Mouse (Mus musculus): ENCODE measurements around the gene Ehmt2. TPM values are rescaled to one million over a fixed set of nuclear protein-coding genes. Genes with fewer than 3 reads are reported as not detected.
"Not testable (repeated sequence)": the region's sequence is repeated elsewhere in the genome, so short reads cannot be mapped to it uniquely, and the experiment has no call there.

The Ehmt2 gene
- total RNA-seq, 2 experiments from 2014 or later, result 101 to 144 TPM

GRCm38 (mm10) chr17:34890074-34890743 lies 8.1 kb upstream of the Ehmt2 start:
- DNase-seq (ENCODE audit: low spot score in 2 of 2), result no peak

- no peak for DNase-seq (ENCODE audit: low spot score in 2 of 2)
Observed at GRCm38 (mm10) chr17:34891377-34891776, 6.9 kb upstream of the Ehmt2 start.

DNA sequence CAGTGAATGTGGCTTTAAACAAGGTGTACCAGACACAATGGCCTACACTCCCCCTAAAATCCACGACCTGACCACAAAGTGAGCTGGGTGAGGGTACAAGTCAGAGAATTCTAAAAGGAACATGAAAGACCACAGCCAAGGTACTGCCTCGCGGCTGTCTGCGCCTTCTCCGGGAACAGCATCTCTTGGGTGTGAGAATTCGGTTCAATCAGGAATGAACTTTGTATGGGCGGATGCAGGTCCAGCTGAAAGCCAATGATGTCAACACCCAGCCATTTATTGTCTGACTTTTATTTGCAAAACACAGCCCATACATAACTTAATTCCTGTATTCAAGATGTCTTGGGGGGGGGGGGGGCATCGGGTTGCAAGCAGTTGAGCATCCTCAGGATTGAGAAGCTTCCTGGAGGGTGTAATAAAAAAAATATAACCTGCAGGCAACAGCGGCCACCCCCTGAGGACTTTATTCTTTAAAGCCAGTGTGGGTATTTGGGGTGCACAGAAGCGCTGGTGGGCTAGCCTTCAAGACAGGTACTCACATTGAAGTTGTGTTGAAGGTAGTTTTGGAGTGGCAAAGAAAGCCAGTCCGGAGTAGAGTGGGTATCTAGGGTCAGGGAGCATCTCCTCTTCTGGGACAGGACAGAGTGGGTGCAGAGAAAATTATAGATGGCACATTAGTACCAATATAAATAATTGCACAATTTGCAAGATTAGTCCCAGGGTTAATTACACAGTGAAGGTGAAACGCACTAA lies 5.0 kb upstream of the Ehmt2 start:
- DNase-seq (ENCODE audit: low spot score in 2 of 2), result no peak

DNA sequence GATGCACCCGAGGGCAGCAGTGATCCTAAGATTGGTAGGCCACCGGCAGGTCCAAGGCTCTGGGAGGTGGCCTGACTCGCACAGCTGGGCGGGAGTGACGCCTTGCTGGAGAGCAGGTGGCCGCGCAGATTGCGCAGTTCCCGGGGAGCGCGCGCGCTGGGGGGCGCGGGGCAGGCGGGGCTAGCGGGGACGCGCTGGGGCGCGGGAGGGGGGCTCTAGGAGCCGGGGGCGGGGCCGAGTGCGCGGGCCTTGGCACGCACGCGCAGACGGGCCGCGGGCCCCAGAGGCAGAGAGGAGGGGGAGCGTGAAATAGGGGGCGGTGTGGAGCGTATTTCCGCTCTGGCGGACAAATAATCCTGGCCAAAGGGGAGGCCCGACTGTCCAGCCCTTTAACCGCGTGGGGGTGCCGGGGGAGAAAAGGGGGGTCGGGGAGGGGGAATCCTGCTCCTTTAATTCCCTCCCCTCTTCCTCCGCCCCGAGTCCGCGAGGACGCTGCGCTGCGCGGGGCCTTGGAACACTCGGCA lies 4.1 kb upstream of the Ehmt2 start:
- DNase-seq (ENCODE audit: low spot score in 2 of 2), result peak; percentile 95 to 96

DNA sequence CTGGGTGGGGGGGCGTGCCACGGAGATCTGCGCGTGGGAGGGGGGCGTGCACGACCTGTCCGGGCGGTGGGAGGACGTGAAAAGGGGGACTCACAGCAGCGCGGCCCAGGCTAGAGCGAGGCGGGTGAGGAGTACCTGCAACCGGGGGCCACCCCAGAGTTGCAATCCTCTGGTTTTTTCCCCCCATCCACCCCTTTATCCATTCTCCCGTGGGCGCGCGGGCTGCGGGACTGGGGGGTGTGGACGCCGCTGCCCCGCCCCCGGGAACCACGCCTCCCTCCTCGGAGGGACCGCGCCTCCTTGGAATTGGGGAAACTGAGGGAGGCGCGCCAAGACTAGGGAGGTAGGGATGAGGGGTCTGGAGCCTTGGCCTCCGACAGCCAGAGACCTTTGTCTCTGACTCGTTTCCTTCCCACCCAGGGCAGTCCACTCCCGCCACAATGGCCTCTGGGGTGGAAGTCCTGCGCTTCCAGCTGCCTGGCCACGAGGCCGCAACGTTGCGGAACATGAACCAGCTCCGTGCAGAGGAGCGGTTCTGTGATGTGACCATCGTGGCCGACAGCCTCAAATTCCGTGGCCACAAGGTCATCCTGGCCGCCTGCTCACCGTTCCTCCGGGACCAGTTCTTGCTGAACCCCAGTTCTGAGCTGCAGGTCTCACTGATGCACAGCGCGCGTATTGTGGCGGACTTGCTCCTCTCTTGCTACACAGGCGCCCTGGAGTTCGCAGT lies 3.3 kb upstream of the Ehmt2 start:
- DNase-seq (ENCODE audit: low spot score in 2 of 2), result peak; percentile 72 to 74

DNA sequence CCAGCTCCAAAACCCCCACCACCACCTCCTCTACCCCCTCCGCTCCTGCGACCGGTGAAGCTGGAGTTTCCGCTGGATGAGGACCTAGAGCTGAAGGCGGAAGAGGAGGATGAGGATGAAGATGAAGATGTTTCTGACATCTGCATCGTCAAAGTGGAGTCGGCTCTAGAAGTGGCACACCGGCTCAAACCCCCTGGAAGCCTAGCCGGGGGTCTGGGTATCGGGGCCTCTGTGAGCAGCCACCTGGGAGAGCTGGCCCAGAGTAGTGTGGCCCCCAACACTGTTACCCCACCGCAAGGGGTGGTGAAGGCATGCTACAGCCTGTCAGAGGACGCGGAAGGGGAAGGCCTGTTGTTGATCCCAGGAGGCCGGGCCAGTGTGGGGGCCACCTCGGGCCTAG lies 2.5 kb upstream of the Ehmt2 start:
- DNase-seq (ENCODE audit: low spot score in 2 of 2), result no peak

- DNase-seq (ENCODE audit: low spot score in 2 of 2), result no peak
Observed at GRCm38 (mm10) chr17:34896366-34896765, 1.9 kb upstream of the Ehmt2 start.

DNA sequence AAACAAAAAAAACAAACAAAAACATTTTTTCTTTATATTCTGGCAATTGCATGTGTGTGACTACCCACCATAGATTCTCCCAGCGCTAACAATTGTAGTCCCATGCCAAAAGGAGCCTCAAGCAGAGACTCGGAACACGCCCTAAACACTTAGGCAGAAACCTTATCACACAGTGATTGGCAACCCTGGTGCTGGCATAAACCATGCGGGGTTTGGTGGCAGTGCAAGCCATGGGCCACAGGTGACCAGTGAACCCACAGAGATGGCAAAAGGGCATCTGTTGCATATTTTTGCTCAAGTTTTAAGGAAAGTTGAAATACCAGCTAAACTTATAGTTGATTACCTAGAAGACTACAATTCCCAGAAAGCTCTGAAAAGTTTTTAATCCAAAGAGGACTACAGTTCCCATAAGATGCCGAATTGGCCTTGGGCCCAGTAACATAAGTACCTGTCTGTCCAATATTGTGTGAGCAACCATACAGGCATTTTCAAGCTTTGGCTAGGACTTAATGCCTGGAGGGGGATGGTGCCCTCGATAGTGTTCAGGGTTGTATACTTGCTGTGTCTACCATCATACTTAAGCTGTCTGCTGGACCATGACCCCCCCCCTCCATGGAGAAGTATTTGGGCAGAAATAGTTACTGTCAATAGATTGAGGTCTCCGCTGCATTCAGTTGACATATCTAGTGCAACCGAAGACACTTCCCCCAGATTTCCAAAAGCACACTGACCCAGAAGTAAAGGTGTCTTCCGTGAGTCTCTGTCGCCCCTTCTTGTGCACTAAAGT lies 703 bp upstream of the Ehmt2 start:
- DNase-seq (ENCODE audit: low spot score in 2 of 2), result no peak

DNA sequence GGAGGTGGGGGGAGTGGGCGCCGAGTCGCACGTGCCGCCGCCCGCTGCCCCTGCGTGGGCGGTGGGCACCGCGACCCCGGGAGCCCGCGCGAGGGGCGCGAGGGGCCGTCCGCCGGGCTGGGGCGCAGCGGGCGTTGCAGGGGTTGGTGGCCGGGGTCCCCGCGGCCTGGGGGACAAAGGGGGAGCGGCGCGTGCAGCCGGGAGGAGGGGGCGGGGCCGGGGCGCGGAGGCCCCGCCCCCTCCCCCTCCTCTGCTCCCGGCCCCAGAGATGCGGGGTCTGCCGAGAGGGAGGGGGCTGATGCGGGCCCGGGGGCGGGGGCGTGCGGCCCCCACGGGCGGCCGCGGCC lies 410 bp downstream of the Ehmt2 start:
- no peak for DNase-seq (ENCODE audit: low spot score in 2 of 2)

DNA sequence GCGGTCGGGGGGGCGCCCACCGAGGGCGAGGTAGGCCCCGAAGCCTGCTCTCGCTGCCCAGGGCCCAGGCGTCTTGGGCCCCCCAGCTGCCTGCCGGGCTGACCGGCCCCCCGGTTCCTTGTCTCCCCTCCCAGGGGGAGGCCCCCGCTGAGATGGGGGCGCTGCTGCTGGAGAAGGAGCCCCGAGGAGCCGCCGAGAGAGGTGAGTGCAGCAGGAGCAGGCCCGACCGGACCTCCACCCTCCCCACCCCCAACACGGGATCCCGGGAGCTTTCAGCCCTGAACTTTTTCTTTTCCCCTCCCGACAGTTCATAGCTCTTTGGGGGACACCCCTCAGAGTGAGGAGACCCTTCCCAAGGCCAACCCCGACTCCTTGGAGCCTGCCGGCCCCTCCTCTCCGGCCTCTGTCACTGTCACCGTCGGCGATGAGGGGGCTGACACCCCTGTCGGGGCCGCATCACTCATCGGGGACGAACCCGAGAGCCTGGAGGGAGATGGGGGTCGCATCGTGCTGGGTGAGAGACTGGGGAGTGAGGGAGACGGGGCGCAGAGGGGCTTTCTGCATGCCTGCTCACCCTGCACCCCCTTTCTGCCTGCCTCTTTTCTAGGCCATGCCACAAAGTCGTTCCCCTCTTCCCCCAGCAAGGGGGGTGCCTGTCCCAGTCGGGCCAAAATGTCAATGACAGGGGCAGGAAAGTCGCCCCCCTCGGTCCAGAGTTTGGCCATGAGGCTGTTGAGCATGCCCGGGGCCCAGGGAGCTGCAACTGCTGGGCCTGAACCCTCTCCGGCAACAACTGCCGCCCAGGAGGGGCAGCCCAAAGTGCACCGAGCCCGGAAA lies 1.0 kb downstream of the Ehmt2 start:
- DNase-seq (ENCODE audit: low spot score in 2 of 2), result peak; percentile 60

- no peak for DNase-seq (ENCODE audit: low spot score in 2 of 2)
Observed at GRCm38 (mm10) chr17:34899890-34900243, 1.6 kb downstream of the Ehmt2 start.

DNA sequence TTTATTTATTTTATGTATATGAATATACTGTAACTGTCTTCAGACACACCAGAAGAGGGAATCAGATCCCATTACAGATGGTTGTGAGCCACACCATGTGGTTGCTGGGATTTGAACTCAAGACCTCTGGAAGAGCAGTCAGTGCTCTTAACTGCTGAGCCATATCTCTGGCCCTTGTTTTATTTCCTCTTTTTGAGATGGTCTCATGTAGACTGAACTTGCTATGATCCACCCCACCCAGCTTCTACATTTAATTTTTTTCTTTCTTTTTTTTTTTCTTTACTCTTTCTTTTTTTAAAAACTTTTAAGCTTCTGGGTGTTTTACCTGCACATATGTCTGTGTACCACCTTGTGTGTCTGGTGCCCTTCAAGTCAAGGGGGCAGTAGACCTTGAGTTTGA lies 2.6 kb downstream of the Ehmt2 start:
- not testable (repeated sequence) for DNase-seq (ENCODE audit: low spot score in 2 of 2)

GRCm38 (mm10) chr17:34901948-34902347 lies 3.7 kb downstream of the Ehmt2 start:
- DNase-seq (ENCODE audit: low spot score in 2 of 2), result not testable (repeated sequence)

- DNase-seq (ENCODE audit: low spot score in 2 of 2), result no peak
Observed at GRCm38 (mm10) chr17:34902895-34903294, 4.6 kb downstream of the Ehmt2 start.

- no peak for DNase-seq (ENCODE audit: low spot score in 2 of 2)
Observed at GRCm38 (mm10) chr17:34910982-34911381, 12.7 kb downstream of the Ehmt2 start.

- DNase-seq (ENCODE audit: low spot score in 2 of 2), result peak; percentile 82 to 84
Observed at GRCm38 (mm10) chr17:34911945-34912351, 13.7 kb downstream of the Ehmt2 start.

- DNase-seq (ENCODE audit: low spot score in 2 of 2), result no peak
Observed at GRCm38 (mm10) chr17:34913930-34914665, 15.8 kb downstream of the Ehmt2 start, which contains the start of gene Slc44a4. Slc44a4 (plus strand) TSS chr17:34914466.

DNA sequence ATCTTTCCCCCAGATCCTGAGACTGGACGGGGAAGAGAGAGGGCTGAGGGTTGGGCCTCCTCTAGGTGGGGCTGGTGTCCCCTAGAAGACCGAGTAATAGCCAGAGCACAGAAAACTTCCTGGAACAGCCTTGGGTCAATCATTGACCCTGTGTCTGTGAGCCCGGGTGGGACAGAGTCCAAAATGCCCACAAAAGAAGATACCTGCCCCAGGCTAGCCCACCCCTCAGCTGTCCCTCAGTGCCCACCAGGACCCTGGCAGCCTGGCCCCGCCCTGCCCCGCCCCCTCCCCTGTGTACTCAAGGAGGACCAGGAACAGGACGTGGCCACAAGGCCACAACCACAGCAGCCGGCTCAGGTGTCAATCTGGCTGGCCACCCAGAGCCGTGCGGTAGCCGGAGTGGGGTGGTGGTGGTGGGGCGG lies 17.2 kb downstream of the Ehmt2 start:
- DNase-seq (ENCODE audit: low spot score in 2 of 2), result no peak

- DNase-seq (ENCODE audit: low spot score in 2 of 2), result no peak
Observed at GRCm38 (mm10) chr17:34916316-34916715, 18.0 kb downstream of the Ehmt2 start.

Data from adrenal gland, adult 18-20 months (tissue).